Mouse (Mus musculus): ENCODE measurements at regions not wholly inside any gene's neighbourhood (a gene's known extent, or its start where the extent isn't known, plus 50 kb on each side); places are given as distances from the start of the nearest gene placed in this dataset.

GRCm38 (mm10) chr3:73134316-73134715 is 76.7 kb upstream of the Slitrk3 start:
- in situ Hi-C loops (cut with MboI; ENCODE audit: unreplicated experiment in 2 of 2): loop anchor here in 1 of 2 experiments (10.0 kb wide), 1 partner anchor 2000 kb away; no protein-coding TSS in a partner anchor

DNA sequence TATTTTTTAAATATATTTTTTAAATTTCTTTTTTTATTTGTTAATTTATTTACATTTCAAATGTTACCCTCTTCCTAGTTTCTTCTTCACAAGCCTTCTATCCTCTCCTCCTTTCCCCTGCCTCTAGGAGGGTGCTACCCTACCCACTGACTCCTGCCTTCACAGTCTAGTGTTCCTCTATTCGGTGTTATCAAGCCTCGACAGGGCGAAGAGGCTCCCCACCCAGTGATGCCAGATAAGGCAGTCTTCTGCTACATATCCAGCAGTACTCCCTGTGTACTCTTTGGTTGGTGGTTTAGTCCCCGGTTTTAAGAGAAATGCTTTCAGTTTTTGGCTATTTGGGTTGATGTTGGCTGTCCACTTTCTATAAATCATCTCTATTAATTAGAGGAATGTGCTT is 67.5 kb upstream of the Slitrk3 start:
- in situ Hi-C loops (cut with MboI; ENCODE audit: unreplicated experiment in 2 of 2): no loop called here

DNA sequence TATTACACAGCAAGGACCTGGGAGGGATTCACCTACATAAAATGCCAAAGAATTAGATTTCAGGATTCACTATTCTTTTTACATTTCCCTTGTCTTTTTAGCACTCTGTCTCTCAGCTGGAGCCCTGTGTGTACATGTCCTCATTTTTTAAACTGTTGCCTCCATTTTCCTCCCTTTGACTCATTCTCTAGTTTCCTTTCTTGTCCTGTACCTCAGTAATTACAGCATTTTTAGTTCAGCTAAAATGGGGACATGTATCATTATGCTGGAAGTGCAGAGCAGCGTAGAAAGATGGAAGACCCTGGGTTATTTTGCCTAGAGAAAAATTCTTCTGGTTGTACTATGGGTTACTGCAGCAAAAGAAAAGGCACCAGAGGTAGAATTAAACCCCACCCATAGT is 51.5 kb upstream of the Slitrk3 start:
- in situ Hi-C loops (cut with MboI; ENCODE audit: unreplicated experiment in 2 of 2): no loop called here

Measured in v-Abl transformed pro-B cells (cell line).